Mouse (Mus musculus) intestine, embryonic 15.5 days (tissue): ENCODE data around the gene Zfp597. TPM values are rescaled to one million over a fixed set of nuclear protein-coding genes. Genes with fewer than 3 reads are reported as not detected.

Experiments
- ATAC-seq: fragments of 200-750 bp; cut with Nextera tagmentation; 2 replicates; pipeline ENCODE4 v1.8.0; 2017; ENCODE audit warnings: moderate TSS enrichment, moderate library complexity
- H3K27ac ChIP-seq: fragments of 300-500 bp; sonication (generic); 2 replicates; pipeline ENCODE4 v1.5.1; 2015; ENCODE audit warnings: mild to moderate bottlenecking, inconsistent platforms
- H3K27me3 ChIP-seq: fragments of 300-500 bp; sonication (generic); replicated peaks from 2 replicates; pipeline ENCODE4 v1.6.1; 2015; ENCODE audit warnings: inconsistent platforms
- H3K36me3 ChIP-seq: fragments of 300-500 bp; sonication (generic); 2 replicates; pipeline ENCODE4 v1.6.1; 2015; ENCODE audit warnings: inconsistent platforms
- H3K4me1 ChIP-seq: fragments of 300-500 bp; sonication (generic); replicated peaks from 2 replicates; pipeline ENCODE4 v1.6.1; 2015; ENCODE audit warnings: inconsistent platforms
- H3K4me2 ChIP-seq: fragments of 300-500 bp; sonication (generic); replicated peaks from 2 replicates; pipeline ENCODE4 v1.6.1; 2015; ENCODE audit warnings: mild to moderate bottlenecking, inconsistent platforms
- H3K4me3 ChIP-seq: fragments of 300-500 bp; sonication (generic); replicated peaks from 2 replicates; pipeline ENCODE4 v1.5.1; 2015; ENCODE audit warnings: inconsistent platforms
- H3K9ac ChIP-seq: fragments of 300-500 bp; sonication (generic); 2 replicates; pipeline ENCODE4 v1.6.1; 2015; ENCODE audit warnings: inconsistent platforms
- H3K9me3 ChIP-seq: fragments of 300-500 bp; sonication (generic); 2 replicates; pipeline ENCODE4 v1.6.1; 2016; ENCODE audit warnings: inconsistent platforms
- WGBS: fragments of 180-500 bp; shearing (Covaris S2); methylation state at CpG from one replicate; pipeline ENCODE4 v1.1.7; 2015; 5-methylcytosine and 5-hydroxymethylcytosine counted together
- polyA plus RNA-seq: library from polyadenylated mRNA; unstranded; fragments of >200 nt; fragmentation: Nextera tagmentation; extraction: Ambion mirVana; gene quantifications from 2 replicates; pipeline ENCODE4 v1.2.1, GENCODE M21; 2015

The Zfp597 gene
- 4.2 and 5.1 TPM in 2 replicates for polyA plus RNA-seq

DNA sequence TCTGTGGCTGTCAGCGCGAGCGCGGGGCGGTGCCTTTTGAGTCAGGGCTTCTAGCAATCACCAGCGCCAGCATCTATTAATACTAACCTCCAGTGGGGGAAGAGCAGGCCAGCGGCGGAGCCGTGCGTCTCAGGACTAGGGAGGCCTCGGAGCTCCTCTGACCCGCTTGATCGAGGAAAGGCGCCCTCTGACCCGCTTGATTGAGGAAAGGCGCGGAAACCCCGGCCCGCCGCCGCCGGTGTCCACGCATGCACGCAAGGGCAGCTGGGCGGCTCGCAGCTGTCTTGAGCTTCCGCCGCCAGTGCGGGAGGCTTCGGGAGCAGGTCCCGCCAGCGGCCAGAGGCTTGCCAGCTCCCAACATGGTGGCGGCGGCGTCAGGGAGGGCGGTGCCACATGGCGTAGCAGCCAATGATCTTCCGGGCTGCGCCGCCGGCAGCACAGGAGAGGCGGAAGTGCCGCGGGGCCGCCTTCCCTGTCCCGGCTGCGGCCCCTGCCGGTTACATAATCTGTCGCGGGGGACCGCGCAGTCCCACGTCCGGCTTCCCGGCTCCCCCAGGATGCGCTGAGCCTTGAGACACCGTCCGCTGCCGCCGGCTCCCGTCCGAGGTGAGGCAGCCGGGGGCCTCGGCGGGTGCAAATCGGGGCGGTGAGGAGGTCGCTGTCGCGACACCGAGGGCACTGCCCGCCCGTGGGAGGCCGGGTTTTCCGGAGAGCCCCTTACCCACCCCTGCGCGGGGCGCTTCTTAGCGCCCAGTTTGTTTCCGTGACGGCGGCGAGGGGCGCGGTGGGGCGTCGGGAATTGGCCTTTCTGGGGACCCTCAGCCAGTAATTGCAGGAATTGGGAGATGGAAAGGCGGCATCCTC, at the start of gene Zfp597, which contains the start of gene Gm20695:
Gene Zfp597, minus strand, starts transcription at position 361 of the 864 bp plus-strand sequence.
Gene Gm20695, plus strand, starts transcription at position 448 of the 864 bp plus-strand sequence.
- peak; percentile 100 for ATAC-seq
- Histone ChIP-seq H3K4me1 (peaks cover 10% of the 10 kb centered on the region), H3K9ac (peak within 1 kb of the TSS; percentile 87), H3K27ac (peak within 1 kb of the TSS; percentile 89), H3K36me3 (no peaks in the 10 kb centered on the region), H3K4me3 (peak within 1 kb of the TSS; percentile 87), H3K27me3 (no peaks in the 10 kb centered on the region), H3K4me2 (peak within 1 kb of the TSS; percentile 63), H3K9me3 (no peaks in the 10 kb centered on the region)
- WGBS, result under 1% methylated on average over 88 of the region's 88 CpGs

DNA sequence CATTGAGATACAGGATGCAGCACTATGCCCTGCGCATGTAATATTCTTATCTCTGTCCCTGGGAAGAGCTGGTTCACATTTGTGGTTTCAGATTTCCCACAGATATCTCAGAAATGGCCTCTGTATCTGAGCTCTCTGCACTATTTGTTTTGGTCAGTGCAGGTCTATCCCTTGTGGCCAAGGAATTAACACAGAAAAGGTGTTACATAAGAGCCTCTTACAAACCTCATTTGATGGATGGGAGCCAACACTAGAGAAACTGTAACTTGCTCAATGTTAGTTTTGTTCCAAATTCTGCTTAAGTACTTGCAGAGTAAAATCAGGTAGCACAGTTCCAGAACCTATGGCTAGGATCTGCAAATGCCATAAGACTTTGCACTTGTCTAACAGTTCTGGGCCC, 49.7 kb upstream of the Zfp597 start:
- H3K4me2 ChIP-seq, result no peak overlapping the region
- H3K27ac ChIP-seq, result no peak overlapping the region
- no peaks in the 10 kb centered on the region for H3K27me3 ChIP-seq
- whole genome bisulfite sequencing, result 96% methylated on average over 1 of the region's 1 CpGs
- H3K9ac ChIP-seq, result no peak overlapping the region
- no peaks in the 10 kb centered on the region for H3K4me1 ChIP-seq
- no peak overlapping the region for H3K4me3 ChIP-seq
- peaks cover 18% of the 10 kb centered on the region for H3K36me3 ChIP-seq
- H3K9me3 ChIP-seq, result no peaks in the 10 kb centered on the region
- no peak for ATAC-seq

DNA sequence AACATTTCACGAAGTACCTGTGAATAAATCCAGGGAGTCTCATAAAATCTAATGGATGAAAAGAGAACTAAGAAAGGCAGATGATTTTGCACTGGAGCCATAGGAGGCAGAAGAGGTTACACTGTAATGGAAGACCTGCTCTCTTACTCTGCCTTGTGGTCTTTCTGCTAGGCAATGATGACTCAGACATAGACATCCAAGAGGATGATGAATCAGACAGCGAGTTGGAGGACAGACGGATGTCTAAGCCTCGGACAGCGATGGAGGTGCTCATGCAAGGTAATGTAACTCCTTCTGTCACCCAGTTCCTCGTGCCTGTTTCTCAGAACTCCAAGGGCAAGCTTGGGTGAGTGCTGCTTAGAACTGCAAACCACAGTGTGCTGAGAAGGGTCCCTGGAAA, 49.2 kb upstream of the Zfp597 start:
- Histone ChIP-seq H3K9me3 (no peaks in the 10 kb centered on the region), H3K27me3 (no peaks in the 10 kb centered on the region), H3K36me3 (peaks cover 12% of the 10 kb centered on the region), H3K4me2 (no peak overlapping the region), H3K4me1 (no peaks in the 10 kb centered on the region), H3K9ac (no peak overlapping the region), H3K27ac (no peak overlapping the region), H3K4me3 (no peak overlapping the region)
- WGBS, result 89% methylated on average over 6 of the region's 6 CpGs
- ATAC-seq, result no peak

DNA sequence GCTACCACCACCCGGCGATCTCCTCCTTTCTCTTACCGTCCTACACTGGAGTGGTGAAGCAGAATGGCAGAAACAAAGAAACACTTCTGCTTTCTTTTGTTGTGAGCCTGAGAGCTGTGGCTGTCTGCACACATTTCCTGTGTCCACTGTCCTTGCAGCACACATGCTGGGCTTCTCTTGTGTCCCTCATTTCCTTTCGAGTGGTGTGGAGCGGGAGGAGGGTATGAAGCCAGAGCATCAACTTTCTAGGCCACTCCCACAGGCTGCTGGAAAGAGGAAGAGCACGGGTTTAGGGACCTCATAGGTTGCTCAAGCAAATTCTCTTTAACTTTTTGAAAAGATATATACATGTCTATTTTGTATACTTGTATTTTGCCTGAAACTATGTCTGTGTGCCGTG, 44.8 kb upstream of the Zfp597 start:
- H3K4me2 ChIP-seq, result no peak overlapping the region
- no peaks in the 10 kb centered on the region for H3K4me1 ChIP-seq
- H3K4me3 ChIP-seq, result no peak overlapping the region
- WGBS, result 71% methylated on average over 7 of the region's 7 CpGs
- no peak for ATAC-seq
- H3K27me3 ChIP-seq, result no peaks in the 10 kb centered on the region
- no peaks in the 10 kb centered on the region for H3K9me3 ChIP-seq
- no peak overlapping the region for H3K27ac ChIP-seq
- H3K9ac ChIP-seq, result no peak overlapping the region
- peaks cover 10% of the 10 kb centered on the region for H3K36me3 ChIP-seq

DNA sequence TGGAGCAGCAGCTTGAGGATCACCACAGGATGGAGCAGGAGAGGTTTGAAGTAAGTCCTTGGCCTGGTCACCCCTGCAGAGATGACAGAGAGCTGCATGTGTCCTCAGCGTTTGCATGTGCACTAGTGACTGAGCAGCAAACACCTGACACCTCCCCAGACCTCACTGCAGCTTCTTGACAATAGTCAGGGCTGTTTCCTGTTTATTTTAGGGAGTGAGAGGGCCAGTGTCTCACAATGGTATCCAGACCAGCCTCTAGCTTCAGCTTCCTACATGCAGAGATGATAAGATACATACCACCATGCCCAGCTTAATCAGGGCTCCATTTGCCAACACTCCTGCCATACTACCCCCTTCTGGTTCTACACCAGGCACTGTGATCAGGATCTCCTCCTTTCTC, 44.2 kb upstream of the Zfp597 start:
- Histone ChIP-seq H3K4me3 (no peak overlapping the region), H3K9ac (no peak overlapping the region), H3K9me3 (no peaks in the 10 kb centered on the region), H3K4me2 (no peak overlapping the region), H3K27me3 (no peaks in the 10 kb centered on the region), H3K36me3 (peaks cover 13% of the 10 kb centered on the region), H3K4me1 (no peaks in the 10 kb centered on the region), H3K27ac (no peak overlapping the region)
- 20% methylated on average over 1 of the region's 1 CpGs for WGBS
- no peak for ATAC-seq

DNA sequence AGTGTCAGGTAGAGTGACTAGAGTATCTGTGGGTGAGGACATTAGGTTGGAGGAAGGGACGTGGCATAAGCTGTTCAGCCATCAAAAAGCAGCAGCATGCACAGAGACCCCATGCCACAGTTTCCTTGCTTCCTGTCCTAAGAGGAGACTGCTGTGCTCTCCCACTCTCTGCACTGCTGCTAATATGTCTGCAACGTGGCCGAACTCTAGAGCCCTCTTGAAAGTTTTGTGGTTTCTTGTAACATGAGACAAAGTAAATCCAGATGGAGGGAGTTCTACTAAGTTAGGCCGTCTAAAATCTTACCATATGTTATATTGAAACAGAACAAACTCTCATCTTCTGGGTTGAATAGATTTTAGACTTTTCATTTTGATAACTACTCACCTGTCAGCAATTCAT, 39.6 kb upstream of the Zfp597 start:
- 83% methylated on average over 4 of the region's 4 CpGs for WGBS
- H3K27ac ChIP-seq, result no peak overlapping the region
- H3K4me2 ChIP-seq, result no peak overlapping the region
- H3K9ac ChIP-seq, result no peak overlapping the region
- no peaks in the 10 kb centered on the region for H3K4me1 ChIP-seq
- no peak for ATAC-seq
- H3K4me3 ChIP-seq, result no peak overlapping the region
- H3K27me3 ChIP-seq, result no peaks in the 10 kb centered on the region
- no peaks in the 10 kb centered on the region for H3K9me3 ChIP-seq
- peaks cover 13% of the 10 kb centered on the region for H3K36me3 ChIP-seq

DNA sequence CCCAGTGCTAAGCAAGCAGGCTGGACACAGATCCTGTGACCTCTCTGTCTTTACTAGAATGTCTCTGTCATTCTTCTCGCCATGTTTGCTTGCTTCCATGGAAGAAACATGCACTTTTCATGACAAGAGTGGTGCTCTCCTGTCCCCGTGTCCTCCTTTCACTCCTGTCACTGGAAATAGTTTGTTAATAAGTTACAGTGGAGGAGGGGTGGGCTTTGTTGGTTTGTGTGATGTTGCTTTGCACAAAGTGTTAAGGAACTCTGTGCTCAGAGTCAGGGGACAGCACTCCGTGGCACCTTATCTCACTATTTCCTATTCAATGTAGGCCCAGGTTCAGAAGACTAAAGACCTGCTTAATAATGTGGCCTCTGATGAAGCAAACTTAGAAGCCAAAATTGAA, 39.2 kb upstream of the Zfp597 start:
- H3K9ac ChIP-seq, result no peak overlapping the region
- H3K4me2 ChIP-seq, result no peak overlapping the region
- 90% methylated on average over 3 of the region's 3 CpGs for WGBS
- H3K9me3 ChIP-seq, result no peaks in the 10 kb centered on the region
- H3K27ac ChIP-seq, result no peak overlapping the region
- H3K27me3 ChIP-seq, result no peaks in the 10 kb centered on the region
- H3K4me3 ChIP-seq, result no peak overlapping the region
- H3K4me1 ChIP-seq, result no peaks in the 10 kb centered on the region
- ATAC-seq, result no peak
- H3K36me3 ChIP-seq, result peaks cover 13% of the 10 kb centered on the region

DNA sequence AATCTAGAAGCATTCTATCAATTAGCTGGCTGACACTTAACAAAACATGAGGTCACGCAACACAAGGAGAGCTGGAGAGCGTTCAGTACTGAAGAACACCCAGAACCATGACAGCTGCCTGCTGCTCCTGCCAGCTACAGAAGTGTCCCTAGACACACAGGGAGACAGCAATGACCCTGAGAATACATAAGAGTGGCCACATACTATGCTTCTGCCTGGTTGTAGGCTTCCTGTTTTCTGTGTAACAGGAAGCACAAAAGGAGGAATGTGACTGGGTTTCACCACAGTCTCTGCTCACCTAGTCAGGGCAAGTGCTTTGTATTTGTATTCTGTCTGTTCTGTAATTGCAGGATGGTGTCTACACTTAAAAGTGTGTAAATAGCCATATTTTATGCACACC, 36.4 kb upstream of the Zfp597 start:
- H3K9ac ChIP-seq, result no peak overlapping the region
- H3K4me3 ChIP-seq, result no peak overlapping the region
- H3K4me2 ChIP-seq, result no peak overlapping the region
- ATAC-seq, result no peak
- H3K36me3 ChIP-seq, result peaks cover 13% of the 10 kb centered on the region
- H3K4me1 ChIP-seq, result no peaks in the 10 kb centered on the region
- WGBS, result 95% methylated on average over 2 of the region's 2 CpGs
- H3K27ac ChIP-seq, result no peak overlapping the region
- H3K9me3 ChIP-seq, result no peaks in the 10 kb centered on the region
- no peaks in the 10 kb centered on the region for H3K27me3 ChIP-seq

DNA sequence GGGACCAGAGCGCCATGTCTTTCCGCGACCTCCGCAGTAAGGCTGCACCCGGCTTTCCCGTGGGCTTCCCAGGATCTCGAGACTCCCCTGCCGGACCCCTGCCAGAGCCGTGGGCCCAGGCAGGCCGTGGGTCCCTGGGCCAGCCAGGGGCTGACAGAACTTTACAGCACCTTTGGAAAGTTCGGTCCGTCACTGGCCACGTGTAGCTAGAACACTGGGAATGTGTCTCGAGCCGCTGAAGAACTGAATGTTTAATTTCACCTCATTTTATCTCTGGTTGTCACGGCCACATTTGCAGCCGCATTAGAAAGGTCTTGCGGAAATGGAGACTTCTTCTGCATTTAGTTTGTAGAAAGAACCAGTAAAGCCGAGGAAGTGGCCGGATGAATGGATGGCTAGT, 24.8 kb upstream of the Zfp597 start:
- H3K9me3 ChIP-seq, result no peaks in the 10 kb centered on the region
- WGBS, result 4% methylated on average over 20 of the region's 20 CpGs
- ATAC-seq, result no peak
- no peaks in the 10 kb centered on the region for H3K27me3 ChIP-seq
- peak overlapping the region; percentile 51 for H3K9ac ChIP-seq
- H3K27ac ChIP-seq, result peak overlapping the region; percentile 29; the same call in 1 of the 2 replicates
- H3K4me2 ChIP-seq, result peak overlapping the region; percentile 78
- H3K4me3 ChIP-seq, result peak overlapping the region; percentile 57
- H3K4me1 ChIP-seq, result 0 out of 2 replicates have a peak, but pooled peaks cover 3% of the 10 kb centered on the region
- H3K36me3 ChIP-seq, result peaks cover 12% of the 10 kb centered on the region; the same call in 1 of the 2 replicates

DNA sequence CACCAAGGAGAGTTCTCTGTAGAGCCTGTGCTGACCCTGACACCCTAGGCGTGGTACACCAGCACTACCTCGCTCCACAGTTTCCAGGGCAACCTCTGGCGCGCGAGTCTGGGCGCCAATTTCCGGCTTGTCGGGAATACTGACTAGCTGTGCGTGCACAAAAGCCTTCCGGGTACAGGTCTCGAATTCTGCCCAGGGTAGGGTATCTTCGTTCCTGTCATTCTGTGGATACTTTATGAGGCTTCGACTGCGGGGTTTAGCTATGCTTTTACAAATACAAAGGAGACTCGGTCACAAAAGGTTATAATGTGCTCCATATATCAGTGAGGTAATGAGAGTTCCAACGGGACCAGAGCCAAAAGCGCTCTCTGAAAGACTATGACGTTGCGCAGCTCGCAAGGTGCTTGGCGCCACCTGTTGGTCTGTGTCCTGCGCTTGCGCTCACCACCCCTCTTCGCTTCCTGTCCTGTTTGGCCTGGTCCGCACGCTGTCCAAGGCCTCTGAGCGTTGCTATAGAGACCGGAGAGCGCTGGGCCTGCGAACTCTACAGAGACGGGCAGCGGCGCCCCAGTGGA, 24.3 kb upstream of the Zfp597 start, which contains the start of the genes 1700037C18Rik and Cluap1:
Gene 1700037C18Rik, minus strand, starts transcription at position 153 of the 575 bp plus-strand sequence.
Gene Cluap1, plus strand, starts transcription at position 265 of the 575 bp plus-strand sequence.
- Histone ChIP-seq H3K4me2 (peak within 1 kb of the TSS; percentile 78), H3K9me3 (no peaks in the 10 kb centered on the region), H3K9ac (peak within 1 kb of the TSS; percentile 51), H3K4me3 (peak within 1 kb of the TSS; percentile 57), H3K27ac (peak within 1 kb of the TSS; percentile 52), H3K36me3 (peaks cover 14% of the 10 kb centered on the region; the same call in 1 of the 2 replicates), H3K27me3 (no peaks in the 10 kb centered on the region), H3K4me1 (0 out of 2 replicates have a peak, but pooled peaks cover 3% of the 10 kb centered on the region)
- under 1% methylated on average over 33 of the region's 33 CpGs for WGBS
- ATAC-seq, result peak; percentile 99

DNA sequence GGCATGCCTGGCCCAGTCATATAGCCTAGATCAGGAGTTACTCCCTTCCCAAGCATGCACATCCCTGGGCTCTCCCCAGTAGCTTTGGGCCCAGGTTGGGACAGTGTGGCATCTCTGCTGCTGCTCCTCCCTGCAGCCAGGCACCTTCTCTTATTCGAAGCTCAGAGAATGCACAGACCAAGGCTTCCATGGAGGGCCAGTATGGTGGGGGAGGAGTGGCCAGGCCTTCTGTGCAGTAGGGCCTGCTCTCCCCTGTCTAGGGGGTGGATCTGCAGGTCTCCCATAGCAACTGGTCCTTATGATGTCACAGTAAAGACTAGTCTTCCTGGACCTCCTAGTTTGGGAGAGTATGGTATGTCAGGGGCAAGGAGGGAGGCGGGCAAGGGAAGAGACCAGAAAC, 23.1 kb upstream of the Zfp597 start:
- Histone ChIP-seq H3K4me3 (no peak overlapping the region), H3K27ac (no peak overlapping the region), H3K4me1 (0 out of 2 replicates have a peak, but pooled peaks cover 3% of the 10 kb centered on the region), H3K36me3 (peaks cover 16% of the 10 kb centered on the region; the same call in 1 of the 2 replicates), H3K9ac (no peak overlapping the region), H3K27me3 (no peaks in the 10 kb centered on the region), H3K9me3 (no peaks in the 10 kb centered on the region), H3K4me2 (no peak overlapping the region)
- no peak for ATAC-seq
- WGBS, result 78% methylated on average over 2 of the region's 2 CpGs

DNA sequence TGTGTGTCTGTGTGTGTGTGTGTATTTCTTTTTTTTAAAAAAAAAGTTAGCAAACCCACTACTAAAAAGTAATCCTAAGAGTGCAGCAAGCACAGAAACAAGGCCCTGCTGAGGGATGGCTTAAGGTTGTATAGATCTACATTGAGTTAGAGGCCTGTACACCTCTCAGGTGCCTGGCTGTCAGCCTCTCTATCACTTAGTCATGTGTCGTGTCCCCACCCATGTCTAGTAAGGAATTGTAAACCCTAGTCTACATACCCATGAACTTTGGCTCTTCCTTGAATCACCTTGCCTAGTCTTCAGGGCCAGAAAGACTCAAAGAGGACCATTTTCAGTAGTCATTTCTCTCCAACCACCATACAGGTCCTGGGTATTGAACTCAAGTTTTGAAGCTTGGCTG, 12.2 kb upstream of the Zfp597 start:
- Histone ChIP-seq H3K27ac (no peak overlapping the region), H3K9me3 (no peaks in the 10 kb centered on the region), H3K9ac (no peak overlapping the region), H3K4me1 (0 out of 2 replicates have a peak, but pooled peaks cover 3% of the 10 kb centered on the region), H3K4me2 (no peak overlapping the region), H3K27me3 (no peaks in the 10 kb centered on the region), H3K36me3 (peaks cover 41% of the 10 kb centered on the region), H3K4me3 (no peak overlapping the region)
- ATAC-seq, result peak; percentile 75
- WGBS, result 77% methylated on average over 1 of the region's 1 CpGs
